Comparison of ENCODE assay signal across 9 mouse cellular contexts in the genomic region with DNA sequence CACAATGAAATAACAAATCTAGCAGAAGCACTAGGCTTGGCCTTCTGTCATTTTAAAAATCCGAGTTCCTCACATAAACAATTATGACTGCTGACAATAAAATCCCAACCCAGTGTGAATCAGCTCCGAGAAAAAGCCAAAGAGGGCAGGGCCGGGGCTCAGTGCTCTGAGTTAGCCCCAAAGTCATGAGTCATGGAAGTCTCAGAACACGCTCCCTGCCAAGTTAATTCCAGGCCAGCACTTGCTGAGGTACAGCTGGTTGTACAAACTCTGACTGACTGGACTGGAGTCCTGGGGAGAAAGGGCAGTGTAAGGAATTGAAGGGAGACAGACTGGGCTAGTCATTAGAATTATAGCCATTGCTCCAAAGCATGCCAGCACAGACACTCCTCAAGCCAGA. TPM values are rescaled to one million over a fixed set of nuclear protein-coding genes. Genes with fewer than 3 reads are reported as not detected.
DNase-seq lines count a peak whose midpoint lies in the region; ATAC-seq and TF ChIP-seq lines count a peak whose summit lies in the region.
"Had no signal": no experiment of that assay in that cellular context is flagged by ENCODE, and none has a peak within 500 bp of the region (broad histone marks: within the 10 kb centered on the region; RNA-seq: fewer than 3 reads in every experiment).

No protein-coding gene starts in this region.

- no peaks in the 10 kb centered on the region for H3K36me3 ChIP-seq in midbrain, embryonic 14.5 days (ENCODE audit: control insufficient read depth, insufficient read depth, low read length)

- peak; percentile 69 for DNase-seq in ovary, adult 18-20 months (ENCODE audit: low spot score)
- no peak for DNase-seq in ovary, postnatal 10 days (ENCODE audit: low spot score)
- peak; percentile 40 for DNase-seq in gonadal fat pad, adult 2 months (ENCODE audit: low read depth)
- peak; percentile 32 for DNase-seq in lung, adult 2 months
- DNase-seq in right cerebral cortex, postnatal 4 days = no peak
- DNase-seq in liver = no peak
- no peak for DNase-seq in midbrain, embryonic 14.5 days
- no peak for DNase-seq in spleen, postnatal 14 days (ENCODE audit: low spot score in 2 of 2)

- H3K4me2 ChIP-seq in midbrain, embryonic 14.5 days (ENCODE audit: low read length) = no peak overlapping the region

- H3K4me1 ChIP-seq in lung, adult 2 months (ENCODE audit: control insufficient read depth, insufficient read depth, low read length) = peaks cover 2% of the 10 kb centered on the region; the same call in 1 of the 2 replicates
- H3K4me1 ChIP-seq in midbrain, embryonic 14.5 days (ENCODE audit: control insufficient read depth, insufficient read depth, low read length) = no peaks in the 10 kb centered on the region

- H3K4me3 ChIP-seq in lung, adult 2 months (replicated peaks; ENCODE audit: extremely low read depth, low read depth, low read length) = no peak overlapping the region
- H3K4me3 ChIP-seq in midbrain, embryonic 14.5 days (replicated peaks; ENCODE audit: low read depth, low read length) = no peak overlapping the region

- WGBS in lung, adult 2 months = 24% methylated on average over 4 of the region's 4 CpGs
- 87% methylated on average over 4 of the region's 4 CpGs for WGBS in midbrain, embryonic 14.5 days

- H3K9me3 ChIP-seq in midbrain, embryonic 14.5 days (ENCODE audit: control insufficient read depth, low read length) = no peaks in the 10 kb centered on the region

- no peak overlapping the region for H3K9ac ChIP-seq in midbrain, embryonic 14.5 days (replicated peaks; ENCODE audit: low read length)

- TF ChIP-seq CTCF in lung, adult 2 months (IDR thresholded peaks at IDR 0.05; ENCODE audit: insufficient read depth, low read length) = no peak

- ATAC-seq in midbrain, embryonic 14.5 days (ENCODE audit: low FRiP score, low TSS enrichment) = no peak

- H3K27me3 ChIP-seq in midbrain, embryonic 14.5 days (ENCODE audit: control insufficient read depth, insufficient read depth, low read length) = no peaks in the 10 kb centered on the region

- H3K27ac ChIP-seq in midbrain, embryonic 14.5 days (replicated peaks; ENCODE audit: low read depth, low read length) = no peak overlapping the region
- H3K27ac ChIP-seq: macrophage had no signal

- no peak for TF ChIP-seq POLR2A in lung, adult 2 months (IDR thresholded peaks at IDR 0.05; ENCODE audit: borderline replicate concordance, extremely low read depth, low read depth, low read length)

RNA-seq across cellular contexts. Expression of gene Akap13, which starts 28.0 kb away (rescaled TPM):
- 16.4 and 18.9 TPM in 2 replicates for polyA plus RNA-seq in gonadal fat pad, adult 2 months (2012; rRNA removed)
- 29.9 and 41.7 TPM in 2 replicates for polyA plus RNA-seq in lung, adult 2 months (2012; rRNA removed)
- 17.1 and 18.9 TPM in 2 replicates for polyA plus RNA-seq in midbrain, embryonic 14.5 days (2014; fragmentation: Nextera tagmentation; extraction: Ambion mirVana)

Comparison
In these comparisons a context has a peak if more than half of its experiments do, and no peak if none do; other contexts are left out.
1. DNase-seq: peak in ovary, adult 18-20 months (single experiment), gonadal fat pad, adult 2 months (single experiment) and lung, adult 2 months (single experiment); none in ovary, postnatal 10 days (single experiment), right cerebral cortex, postnatal 4 days (single experiment), liver (single experiment), midbrain, embryonic 14.5 days (single experiment) and spleen, postnatal 14 days (0 of 2).